Mouse (Mus musculus) lung, adult 2 months (tissue): Measurements from ENCODE around the gene Crat.

Experiments used
- CTCF ChIP-seq: fragments of 200-500 bp; IDR thresholded peaks from 2 replicates; pipeline ENCODE4 v1.5.1; 2011; ENCODE audit warnings: mild to moderate bottlenecking, low read length, control low read depth; ENCODE audit not compliant: insufficient read depth
- POLR2A ChIP-seq: fragments of 200-500 bp; IDR thresholded peaks from 2 replicates; pipeline ENCODE4 v1.6.1; 2011; ENCODE audit warnings: low read depth, mild to moderate bottlenecking, control low read depth, low read length, borderline replicate concordance; ENCODE audit errors: extremely low read depth

GRCm38 (mm10) chr2:30435326-30436155 is 19.9 kb upstream of the Crat start:
- TF ChIP-seq CTCF: peak; percentile 98
- no peak for TF ChIP-seq POLR2A
